Mouse (Mus musculus) hindbrain, embryonic 11.5 days (tissue): ENCODE results near the gene Rtl1. TPM values are rescaled to one million over a fixed set of nuclear protein-coding genes. Genes with fewer than 3 reads are reported as not detected.

Source experiments
- ATAC-seq: fragments of 200-750 bp; cut with Nextera tagmentation; 2 replicates; pipeline ENCODE4 v1.8.0; 2017; ENCODE audit warnings: mild to moderate bottlenecking, moderate TSS enrichment, moderate library complexity; ENCODE audit not compliant: low FRiP score
- DNase-seq: peaks from one replicate; pipeline ENCODE4 v3.0.0-alpha.2; 2015; ENCODE audit warnings: low spot score
- H3K27ac ChIP-seq: fragments of 300-500 bp; sonication (generic); 2 replicates; pipeline ENCODE4 v1.5.1; 2014; ENCODE audit warnings: mild to moderate bottlenecking, low read depth, low read length
- H3K27me3 ChIP-seq: fragments of 300-500 bp; sonication (generic); 2 replicates; pipeline ENCODE4 v1.6.1; 2014; ENCODE audit warnings: mild to moderate bottlenecking, low read length, moderate library complexity, mixed read lengths; ENCODE audit not compliant: control insufficient read depth, insufficient read depth
- H3K36me3 ChIP-seq: fragments of 300-500 bp; sonication (generic); 2 replicates; pipeline ENCODE4 v1.6.1; 2014; ENCODE audit warnings: mild to moderate bottlenecking, low read length, moderate library complexity, mixed read lengths; ENCODE audit not compliant: control insufficient read depth, insufficient read depth
- H3K4me1 ChIP-seq: fragments of 300-500 bp; sonication (generic); replicated peaks from 2 replicates; pipeline ENCODE4 v1.6.1; 2014; ENCODE audit warnings: low read length, mixed read lengths; ENCODE audit not compliant: control insufficient read depth, insufficient read depth
- H3K4me2 ChIP-seq: fragments of 300-500 bp; sonication (generic); replicated peaks from 2 replicates; pipeline ENCODE4 v1.6.1; 2014; ENCODE audit warnings: mild to moderate bottlenecking, low read depth, low read length
- H3K4me3 ChIP-seq: fragments of 300-500 bp; sonication (generic); 2 replicates; pipeline ENCODE4 v1.5.1; 2014; ENCODE audit warnings: low read depth, low read length
- H3K9ac ChIP-seq: fragments of 300-500 bp; sonication (generic); 2 replicates; pipeline ENCODE4 v1.6.1; 2014; ENCODE audit warnings: low read depth, low read length
- H3K9me3 ChIP-seq: fragments of 300-500 bp; sonication (generic); 2 replicates; pipeline ENCODE4 v1.6.1; 2016; ENCODE audit warnings: low read length; ENCODE audit not compliant: control insufficient read depth
- WGBS: fragments of 180-500 bp; shearing (Covaris S2); extraction: QIAGEN DNeasy Blood & Tissue Kit; methylation state at CpG from one replicate; pipeline ENCODE4 v1.1.7; 2014; 5-methylcytosine and 5-hydroxymethylcytosine counted together
- polyA plus RNA-seq: library from polyadenylated mRNA; unstranded; fragments of >200 nt; fragmentation: Nextera tagmentation; extraction: Ambion mirVana; gene quantifications from 2 replicates; pipeline ENCODE4 v1.2.1, GENCODE M21; 2014

Rtl1 gene
- polyA plus RNA-seq, 1 experiment from 2014 or later, result 0.85 TPM

GRCm38 (mm10) chr12:109614416-109614815 lies 14.3 kb upstream of the Rtl1 start:
- no peak for DNase-seq
- peaks cover 9% of the 10 kb centered on the region for H3K36me3 ChIP-seq
- 48% methylated on average over 10 of the region's 10 CpGs for WGBS

GRCm38 (mm10) chr12:109612392-109613385 lies 12.6 kb upstream of the Rtl1 start:
- peak overlapping the region; percentile 37 for H3K4me2 ChIP-seq
- H3K27ac ChIP-seq, result no peak overlapping the region
- H3K4me1 ChIP-seq, result peaks cover 6% of the 10 kb centered on the region; the same call in 1 of the 2 replicates
- H3K27me3 ChIP-seq, result no peaks in the 10 kb centered on the region; the same call in 1 of the 2 replicates
- H3K36me3 ChIP-seq, result peaks cover 10% of the 10 kb centered on the region
- H3K9ac ChIP-seq, result 0 out of 2 replicates have a peak overlapping the region, but pooled peaks have one; percentile 7
- 48% methylated on average over 33 of the region's 34 CpGs for WGBS
- peak overlapping the region; percentile 23 for H3K4me3 ChIP-seq
- peaks cover 3% of the 10 kb centered on the region; the same call in 1 of the 2 replicates for H3K9me3 ChIP-seq
- ATAC-seq, result no peak
- DNase-seq, result peak; percentile 58

More at GRCm38 (mm10) chr12:109614416-109614815, 14.3 kb upstream of the Rtl1 start:
- Histone ChIP-seq H3K27ac (no peak overlapping the region), H3K4me2 (no peak overlapping the region), H3K4me1 (no peaks in the 10 kb centered on the region), H3K9ac (no peak overlapping the region), H3K9me3 (peaks cover 3% of the 10 kb centered on the region; the same call in 1 of the 2 replicates), H3K4me3 (no peak overlapping the region), H3K27me3 (no peaks in the 10 kb centered on the region; the same call in 1 of the 2 replicates)
- ATAC-seq, result no peak

- WGBS, result 52% methylated on average over 13 of the region's 13 CpGs
- peaks cover 10% of the 10 kb centered on the region for H3K36me3 ChIP-seq
- H3K9me3 ChIP-seq, result peaks cover 3% of the 10 kb centered on the region; the same call in 1 of the 2 replicates
- ATAC-seq (no peak), DNase-seq (no peak)
- peaks cover 6% of the 10 kb centered on the region for H3K4me1 ChIP-seq
- H3K4me3 ChIP-seq, result no peak overlapping the region
- peak overlapping the region; percentile 38; the same call in 1 of the 2 replicates for H3K27ac ChIP-seq
- no peak overlapping the region for H3K9ac ChIP-seq
- no peaks in the 10 kb centered on the region; the same call in 1 of the 2 replicates for H3K27me3 ChIP-seq
- H3K4me2 ChIP-seq, result no peak overlapping the region
These were observed 8.7 kb upstream of the Rtl1 start for GRCm38 (mm10) chr12:109608576-109609440.

GRCm38 (mm10) chr12:109607953-109608352 lies 7.8 kb upstream of the Rtl1 start:
- Histone ChIP-seq H3K4me3 (no peak overlapping the region), H3K27me3 (no peaks in the 10 kb centered on the region), H3K36me3 (peaks cover 10% of the 10 kb centered on the region), H3K4me2 (no peak overlapping the region), H3K9ac (no peak overlapping the region), H3K27ac (no peak overlapping the region), H3K4me1 (peaks cover 6% of the 10 kb centered on the region), H3K9me3 (peaks cover 3% of the 10 kb centered on the region; the same call in 1 of the 2 replicates)
- WGBS, result 44% methylated on average over 9 of the region's 9 CpGs
- DNase-seq (no peak), ATAC-seq (no peak)

GRCm38 (mm10) chr12:109607191-109607590 lies 7.1 kb upstream of the Rtl1 start:
- H3K36me3 ChIP-seq, result peaks cover 10% of the 10 kb centered on the region
- H3K4me3 ChIP-seq, result no peak overlapping the region
- WGBS, result 48% methylated on average over 9 of the region's 9 CpGs
- H3K4me2 ChIP-seq, result no peak overlapping the region
- no peak overlapping the region for H3K9ac ChIP-seq
- no peak for DNase-seq
- H3K9me3 ChIP-seq, result peaks cover 3% of the 10 kb centered on the region; the same call in 1 of the 2 replicates
- peak; percentile 33; the same call in 1 of the 2 replicates for ATAC-seq
- peaks cover 6% of the 10 kb centered on the region for H3K4me1 ChIP-seq
- no peak overlapping the region for H3K27ac ChIP-seq
- H3K27me3 ChIP-seq, result no peaks in the 10 kb centered on the region

GRCm38 (mm10) chr12:109604982-109605721 lies 5.0 kb upstream of the Rtl1 start:
- H3K4me2 ChIP-seq, result no peak overlapping the region
- H3K4me3 ChIP-seq, result no peak overlapping the region
- H3K27ac ChIP-seq, result peak overlapping the region; percentile 44; the same call in 1 of the 2 replicates
- DNase-seq, result no peak
- peaks cover 9% of the 10 kb centered on the region for H3K36me3 ChIP-seq
- H3K27me3 ChIP-seq, result no peaks in the 10 kb centered on the region
- peaks cover 6% of the 10 kb centered on the region for H3K4me1 ChIP-seq
- H3K9ac ChIP-seq, result no peak overlapping the region
- peaks cover 3% of the 10 kb centered on the region; the same call in 1 of the 2 replicates for H3K9me3 ChIP-seq
- WGBS, result 66% methylated on average over 16 of the region's 16 CpGs
- no peak for ATAC-seq

- H3K4me1 ChIP-seq, result no peaks in the 10 kb centered on the region
- no peak overlapping the region for H3K9ac ChIP-seq
- WGBS, result 82% methylated on average over 12 of the region's 12 CpGs
- H3K36me3 ChIP-seq, result peaks cover 2% of the 10 kb centered on the region; the same call in 1 of the 2 replicates
- no peak for ATAC-seq
- H3K4me3 ChIP-seq, result no peak overlapping the region
- H3K27ac ChIP-seq, result no peak overlapping the region
- H3K4me2 ChIP-seq, result no peak overlapping the region
- no peaks in the 10 kb centered on the region for H3K9me3 ChIP-seq
- no peak for DNase-seq
- H3K27me3 ChIP-seq, result no peaks in the 10 kb centered on the region
These were observed 1.4 kb downstream of the Rtl1 start for GRCm38 (mm10) chr12:109598551-109599250.
